Mouse (Mus musculus): ENCODE measurements around the gene Pcgf2.

Gene Pcgf2

GRCm38 (mm10) chr11:97695712-97696401 is 4.4 kb downstream of the Pcgf2 start:
- WGBS = 31% methylated on average over 8 of the region's 9 CpGs

DNA sequence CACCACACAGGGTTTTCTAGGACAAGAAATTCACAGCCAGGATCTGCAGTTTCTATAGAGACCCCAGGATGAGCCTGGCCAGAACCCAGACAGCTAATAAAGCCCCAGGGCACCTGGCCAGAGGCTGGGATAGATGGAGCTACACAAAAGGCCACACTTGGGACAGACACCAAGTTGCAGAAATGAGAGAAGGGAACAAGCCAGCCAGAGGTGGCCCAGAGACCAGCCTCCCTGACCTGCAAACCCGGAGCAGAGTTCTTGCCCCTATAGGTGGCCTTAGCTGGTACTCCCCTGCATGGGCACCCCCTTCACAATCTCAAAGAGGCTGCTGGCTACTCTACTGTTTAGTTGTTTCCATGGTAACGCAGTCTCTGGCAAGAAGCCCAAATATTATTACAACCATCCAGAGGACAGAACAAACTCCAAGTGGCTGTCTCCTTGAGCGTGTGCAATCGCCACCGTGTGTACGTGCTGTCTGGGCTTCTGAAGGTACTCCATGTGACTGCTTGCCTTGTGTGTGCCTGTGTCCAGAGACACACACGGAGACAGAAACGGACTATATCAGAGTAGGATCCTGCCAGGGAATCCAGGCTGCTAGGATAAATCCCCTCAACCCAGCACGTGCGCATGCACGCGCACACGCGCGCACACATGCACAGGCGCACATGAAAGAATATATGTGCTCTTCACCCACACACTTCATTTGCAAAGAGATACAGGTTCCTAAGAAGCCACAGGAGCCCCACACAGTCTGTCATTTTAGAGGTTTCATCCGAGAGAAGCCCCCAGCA is 5.2 kb downstream of the Pcgf2 start:
- 29% methylated on average over 17 of the region's 17 CpGs for WGBS

GRCm38 (mm10) chr11:97694435-97694834 is 5.9 kb downstream of the Pcgf2 start:
- WGBS = 58% methylated on average over 4 of the region's 4 CpGs

DNA sequence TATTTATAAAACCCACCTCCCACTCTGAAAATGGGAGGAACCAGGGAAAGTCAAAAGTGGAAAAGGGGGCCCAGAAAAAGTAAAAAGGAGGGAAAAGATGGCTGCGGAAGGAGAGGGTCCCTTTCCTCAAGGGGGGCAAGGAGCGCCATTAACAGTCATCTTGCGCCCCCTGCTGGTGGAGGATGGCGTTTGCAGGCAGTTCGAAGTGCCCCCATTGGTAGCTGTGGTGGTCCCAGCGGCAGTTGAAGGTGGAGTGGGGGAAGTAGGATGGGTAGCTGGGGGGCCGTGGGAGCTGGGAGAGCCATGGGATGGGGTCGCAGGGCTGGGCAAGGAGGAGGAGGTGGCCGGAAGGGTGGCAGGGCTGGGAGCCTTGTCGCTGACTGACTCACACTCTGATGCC is 10.4 kb downstream of the Pcgf2 start:
- 24% methylated on average over 10 of the region's 10 CpGs for WGBS

DNA sequence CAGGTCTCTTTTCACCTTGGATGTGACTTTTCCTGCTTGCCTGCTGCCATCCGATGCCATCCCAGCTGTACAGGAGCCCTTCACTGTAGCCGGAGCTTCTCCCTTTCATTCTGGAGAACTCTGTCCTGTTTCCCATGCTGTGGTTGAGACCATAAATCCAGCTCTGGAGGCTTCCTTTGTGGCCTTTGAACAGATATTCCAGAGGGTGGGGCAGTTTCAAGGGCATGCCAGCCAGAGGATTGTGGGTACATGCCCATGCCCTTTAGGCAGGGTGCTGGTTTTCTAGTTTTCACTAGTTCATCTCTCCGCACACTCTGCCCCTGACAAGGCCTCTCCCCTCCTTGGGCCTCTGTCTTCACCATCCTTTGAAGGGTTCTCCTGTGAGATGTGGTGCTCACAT is 13.2 kb downstream of the Pcgf2 start:
- WGBS = 89% methylated on average over 3 of the region's 3 CpGs

- WGBS = 74% methylated on average over 11 of the region's 11 CpGs
Measured at GRCm38 (mm10) chr11:97686322-97686908, 13.9 kb downstream of the Pcgf2 start.

- WGBS = under 1% methylated on average over 43 of the region's 43 CpGs
Measured at GRCm38 (mm10) chr11:97685613-97686321, 14.5 kb downstream of the Pcgf2 start, which contains the start of gene Cisd3. Gene Cisd3 (plus strand): TSS chr11:97685826.

DNA sequence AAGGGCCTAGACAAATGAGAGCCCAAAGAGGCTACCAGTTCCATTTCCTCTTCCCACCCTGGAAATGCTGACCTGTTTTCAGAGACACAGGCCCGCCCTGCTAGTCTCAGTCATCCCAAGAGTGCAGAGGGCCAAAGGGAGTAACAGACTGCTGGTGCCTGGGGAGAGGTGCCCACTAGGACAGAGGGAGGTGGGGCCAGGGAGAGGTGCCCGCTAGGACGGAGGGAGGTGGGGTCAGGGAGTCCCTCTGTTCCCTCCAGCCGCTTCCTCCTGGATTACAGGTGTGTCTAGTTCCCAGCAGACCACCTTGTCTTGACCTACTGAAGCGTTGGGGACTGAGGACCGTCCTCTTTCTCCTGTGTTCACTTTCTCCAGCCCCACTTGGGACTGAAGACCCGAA is 15.5 kb downstream of the Pcgf2 start:
- 58% methylated on average over 7 of the region's 7 CpGs for WGBS

- WGBS = 81% methylated on average over 6 of the region's 6 CpGs
Measured at GRCm38 (mm10) chr11:97684063-97684680, 16.1 kb downstream of the Pcgf2 start.

DNA sequence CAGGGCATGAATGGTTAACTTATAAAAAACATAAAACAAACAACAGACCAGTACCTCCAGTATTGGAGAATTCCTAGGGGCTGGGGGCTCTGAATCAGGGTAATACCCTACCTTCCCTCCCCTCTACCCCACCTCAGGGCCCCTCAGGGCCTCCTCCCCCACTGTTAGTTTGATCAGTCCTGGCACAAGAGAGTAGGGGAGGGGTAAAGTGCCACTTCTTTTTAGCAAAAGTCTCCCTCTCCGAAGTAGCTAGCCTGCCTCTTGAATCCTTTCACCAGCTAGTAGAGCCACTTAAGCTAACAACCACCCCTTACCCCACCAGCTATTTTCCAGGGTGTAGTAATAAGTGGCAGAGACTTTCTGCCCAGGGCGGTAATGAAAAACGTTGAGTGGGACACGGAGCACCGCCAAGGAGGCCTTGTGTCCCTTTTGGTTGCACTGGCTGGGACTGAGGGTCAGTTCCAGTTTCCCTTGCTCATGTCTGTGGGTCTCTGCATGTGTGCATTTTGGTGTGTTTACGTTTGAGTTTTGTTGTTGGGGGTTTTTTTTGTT is 17.7 kb downstream of the Pcgf2 start:
- 79% methylated on average over 6 of the region's 6 CpGs for WGBS

DNA sequence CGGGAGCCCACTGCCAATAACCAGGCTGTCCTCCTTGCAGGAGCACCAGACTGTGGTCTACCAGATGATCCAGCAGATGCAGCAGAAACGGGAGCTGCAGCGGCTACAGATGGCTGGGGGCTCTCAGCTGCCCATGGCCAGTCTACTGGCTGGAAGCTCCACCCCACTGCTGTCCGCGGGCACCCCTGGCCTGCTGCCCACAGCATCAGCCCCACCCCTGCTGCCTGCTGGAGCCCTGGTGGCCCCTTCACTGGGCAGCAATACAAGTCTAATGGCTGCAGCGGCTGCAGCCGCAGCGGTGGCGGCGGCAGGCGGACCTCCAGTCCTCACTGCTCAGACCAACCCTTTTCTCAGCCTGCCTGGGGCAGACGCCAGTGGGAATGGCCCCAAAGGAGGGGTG is 19.9 kb downstream of the Pcgf2 start:
- WGBS = 56% methylated on average over 12 of the region's 12 CpGs

- WGBS = 75% methylated on average over 14 of the region's 15 CpGs
Measured at GRCm38 (mm10) chr11:97678301-97678700, 22.0 kb downstream of the Pcgf2 start.

GRCm38 (mm10) chr11:97677842-97678241 is 22.5 kb downstream of the Pcgf2 start:
- WGBS = 73% methylated on average over 8 of the region's 8 CpGs

- WGBS = 66% methylated on average over 15 of the region's 15 CpGs
Measured at GRCm38 (mm10) chr11:97677381-97677780, 22.9 kb downstream of the Pcgf2 start.

DNA sequence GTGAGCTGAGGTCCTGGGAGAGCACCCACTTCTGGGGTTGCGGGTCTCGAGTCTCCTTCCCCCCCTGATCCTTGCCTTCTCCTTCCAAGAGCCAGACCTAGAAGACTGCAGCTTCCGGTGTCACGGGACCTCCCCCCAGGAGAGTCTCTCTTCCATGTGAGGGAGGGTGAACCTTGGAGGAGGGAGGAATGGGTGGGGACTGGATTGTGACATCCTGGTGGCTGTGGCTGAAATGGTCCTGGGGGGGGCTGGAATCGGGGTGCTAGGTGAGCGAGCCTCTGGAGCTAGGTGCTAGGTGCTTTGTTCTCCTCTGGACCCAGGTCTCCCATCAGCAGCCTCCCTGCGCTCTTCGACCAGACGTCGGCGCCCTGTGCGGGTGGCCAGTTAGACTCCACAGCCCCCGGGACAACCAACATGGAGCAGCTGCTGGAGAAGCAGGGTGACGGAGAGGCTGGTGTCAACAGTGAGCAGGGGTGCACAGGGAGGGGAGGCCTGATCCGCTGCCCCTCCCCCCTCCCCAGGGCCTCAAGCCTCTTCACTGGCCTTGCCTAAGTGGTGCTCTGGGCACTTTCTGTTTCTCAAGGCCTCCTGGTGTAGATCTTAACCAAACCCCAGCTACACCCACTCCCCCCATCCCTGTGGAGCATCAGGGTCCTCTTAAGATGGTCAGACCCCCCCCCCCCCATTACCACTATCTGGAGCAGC is 24.1 kb downstream of the Pcgf2 start:
- 91% methylated on average over 15 of the region's 15 CpGs for WGBS

DNA sequence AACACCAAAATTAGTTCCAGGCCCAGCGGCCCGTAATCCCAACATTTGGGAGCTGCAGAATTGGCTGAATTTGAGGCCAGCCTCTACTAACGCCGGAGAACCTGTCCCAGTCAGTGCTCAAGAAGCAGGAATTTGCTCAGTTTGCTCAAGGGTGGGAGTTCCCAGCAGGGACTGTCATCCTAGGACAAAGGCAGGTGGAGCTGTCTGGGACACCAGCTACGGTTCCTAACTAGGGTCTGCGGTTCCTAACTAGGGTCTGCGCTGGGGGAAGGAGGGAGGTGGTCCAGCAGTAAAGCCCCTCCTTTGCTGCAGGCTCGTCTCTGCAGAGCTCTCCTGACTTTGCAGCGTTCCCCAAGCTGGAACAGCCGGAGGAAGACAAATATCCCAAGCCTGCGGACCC is 27.1 kb downstream of the Pcgf2 start:
- WGBS = 90% methylated on average over 11 of the region's 11 CpGs

DNA sequence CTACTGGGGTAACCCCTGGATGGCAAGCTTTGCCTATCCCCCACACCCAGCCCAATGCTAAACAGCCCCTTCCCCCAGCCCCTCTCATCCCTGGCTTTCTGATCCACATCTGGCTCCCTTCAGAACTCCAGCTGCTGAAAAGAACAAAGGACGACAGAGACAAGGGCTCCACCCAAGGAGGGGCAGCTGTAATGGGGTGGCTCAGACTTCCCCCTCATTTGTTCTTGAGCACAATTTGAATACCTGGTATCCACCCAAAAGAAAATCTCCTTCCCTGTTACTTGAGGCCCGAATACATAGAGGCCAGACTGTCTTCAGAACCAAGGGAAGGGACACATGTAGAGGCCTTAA is 29.1 kb downstream of the Pcgf2 start:
- WGBS = 53% methylated on average over 2 of the region's 2 CpGs

GRCm38 (mm10) chr11:97670234-97671176 is 29.8 kb downstream of the Pcgf2 start:
- WGBS = 69% methylated on average over 13 of the region's 13 CpGs

- WGBS = 14% methylated on average over 6 of the region's 6 CpGs
Measured at GRCm38 (mm10) chr11:97669829-97670228, 30.5 kb downstream of the Pcgf2 start.

GRCm38 (mm10) chr11:97669268-97669667 is 31.0 kb downstream of the Pcgf2 start:
- 42% methylated on average over 15 of the region's 15 CpGs for WGBS
